Mouse (Mus musculus) layer of hippocampus, adult 9-10 months (tissue): Measurements from ENCODE around the gene Smco1.
"Not testable (repeated sequence)": the region's sequence is repeated elsewhere in the genome, so short reads cannot be mapped to it uniquely, and the experiment has no call there.

Experiments
- DNase-seq: peaks from one replicate; pipeline ENCODE4 v3.0.0; 2022; ENCODE audit warnings: low spot score

Gene Smco1

DNA sequence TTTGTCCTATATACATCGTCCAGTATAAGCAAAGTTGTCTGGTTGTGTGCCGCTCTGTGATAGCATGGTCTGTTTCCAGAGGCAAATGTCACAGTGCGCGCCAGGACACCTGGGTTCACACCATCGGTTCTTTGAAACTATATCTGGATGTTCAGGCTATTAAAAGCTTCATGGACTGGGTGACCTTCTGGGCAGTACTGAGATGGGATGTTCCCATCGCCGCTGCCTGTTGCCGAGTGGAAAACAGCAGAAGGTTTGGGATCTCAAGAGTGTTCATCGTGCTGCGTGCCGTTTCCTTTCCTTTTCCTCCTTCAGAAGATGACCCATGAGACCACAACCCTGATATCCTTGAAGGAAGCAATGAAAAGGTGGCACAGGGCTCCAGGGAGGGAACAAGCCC lies at the start of gene Smco1:
TSS of gene Smco1 (plus strand) at position 178 of the 400 bp plus-strand sequence.
- no peak for DNase-seq

DNA sequence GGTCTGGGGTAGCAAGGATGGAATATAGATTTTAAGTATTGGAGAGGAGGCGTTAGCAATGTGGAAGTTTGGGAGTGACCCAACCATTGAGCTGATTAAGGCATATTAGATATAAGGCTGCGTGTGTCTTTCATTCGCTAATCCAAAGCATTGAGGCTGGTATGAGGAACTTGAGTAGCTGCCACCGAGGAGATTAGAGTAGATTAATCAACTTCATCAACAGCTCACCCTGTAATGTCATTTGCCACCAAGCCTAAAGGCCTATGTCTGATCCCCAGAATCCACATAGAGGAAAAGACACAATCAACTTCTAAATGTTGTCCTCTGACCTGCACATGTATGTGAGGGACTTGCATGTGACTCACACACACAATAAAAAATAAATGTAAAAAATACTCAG lies 49.5 kb upstream of the Smco1 start:
- DNase-seq = no peak

DNA sequence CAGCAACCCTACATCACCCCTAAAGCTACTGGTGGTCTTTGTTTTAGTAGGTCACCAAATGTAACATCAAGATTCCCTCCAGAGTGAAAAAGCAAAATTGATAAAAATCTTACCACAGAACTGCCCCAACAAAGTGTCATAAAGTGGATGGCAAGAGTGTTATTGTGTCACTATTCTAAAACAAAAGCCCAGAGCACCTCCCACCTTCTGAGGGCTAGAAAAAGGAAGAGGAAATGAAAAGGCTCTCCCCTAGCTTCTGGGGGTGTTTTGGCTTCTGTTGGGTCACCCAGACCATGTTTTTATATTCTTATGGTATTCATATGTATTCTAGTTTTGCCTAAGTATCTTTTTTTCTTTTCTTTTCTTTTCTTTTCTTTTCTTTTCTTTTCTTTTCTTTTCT lies 48.9 kb upstream of the Smco1 start:
- no peak for DNase-seq

DNA sequence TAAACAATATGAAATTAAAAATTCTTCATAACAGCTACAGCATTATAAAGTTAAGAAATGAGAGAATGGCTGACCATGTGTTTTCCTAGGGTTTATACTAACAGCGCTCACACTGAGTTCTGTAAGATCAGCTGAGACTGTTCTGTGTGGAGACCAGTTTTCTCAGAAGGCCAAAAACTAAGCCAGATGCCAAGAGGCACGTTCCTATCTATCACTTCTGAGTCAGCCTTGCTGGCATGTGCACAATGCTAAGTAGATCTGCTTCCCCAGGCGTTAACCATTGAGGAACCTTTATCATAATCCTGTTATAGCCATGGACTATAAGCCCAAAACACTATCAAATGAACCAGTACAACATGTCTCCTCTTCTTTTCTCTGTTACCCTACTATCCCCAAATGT lies 39.2 kb upstream of the Smco1 start:
- not testable (repeated sequence) for DNase-seq

DNA sequence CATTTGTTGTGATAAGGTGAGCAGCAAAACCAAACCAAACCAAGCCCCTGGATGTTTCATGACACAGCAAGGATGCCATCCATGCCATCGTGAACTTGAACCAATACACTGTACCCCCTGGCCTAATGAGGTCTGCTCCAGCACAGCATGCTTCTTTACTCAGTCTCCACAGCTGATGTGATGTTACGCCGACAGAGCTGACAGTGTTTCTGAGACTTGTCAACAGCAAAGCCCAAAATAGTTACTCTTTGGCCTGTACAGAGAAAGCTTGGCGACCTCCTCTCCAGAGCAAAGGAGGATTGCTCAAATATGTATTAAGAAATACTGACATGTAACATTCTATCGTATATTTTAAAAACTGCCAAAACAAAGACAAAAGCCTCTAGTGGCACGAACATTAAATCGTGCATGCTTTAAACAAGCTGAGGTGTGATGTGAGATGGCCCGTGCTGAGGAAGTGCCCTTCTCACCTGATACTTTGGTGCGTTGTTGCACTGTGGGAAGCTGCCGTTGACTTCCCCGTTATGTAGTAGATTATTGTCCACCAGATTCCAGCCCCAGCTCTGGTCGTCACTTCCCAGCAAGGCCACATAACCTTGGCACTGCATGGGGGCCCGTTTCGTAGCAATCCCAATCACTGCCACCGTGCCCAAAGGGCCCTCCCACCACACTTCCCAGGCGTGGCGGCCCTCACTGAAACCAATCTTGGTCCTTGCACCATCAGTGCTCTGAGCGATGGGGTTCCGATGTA lies 33.2 kb upstream of the Smco1 start:
- DNase-seq = no peak

DNA sequence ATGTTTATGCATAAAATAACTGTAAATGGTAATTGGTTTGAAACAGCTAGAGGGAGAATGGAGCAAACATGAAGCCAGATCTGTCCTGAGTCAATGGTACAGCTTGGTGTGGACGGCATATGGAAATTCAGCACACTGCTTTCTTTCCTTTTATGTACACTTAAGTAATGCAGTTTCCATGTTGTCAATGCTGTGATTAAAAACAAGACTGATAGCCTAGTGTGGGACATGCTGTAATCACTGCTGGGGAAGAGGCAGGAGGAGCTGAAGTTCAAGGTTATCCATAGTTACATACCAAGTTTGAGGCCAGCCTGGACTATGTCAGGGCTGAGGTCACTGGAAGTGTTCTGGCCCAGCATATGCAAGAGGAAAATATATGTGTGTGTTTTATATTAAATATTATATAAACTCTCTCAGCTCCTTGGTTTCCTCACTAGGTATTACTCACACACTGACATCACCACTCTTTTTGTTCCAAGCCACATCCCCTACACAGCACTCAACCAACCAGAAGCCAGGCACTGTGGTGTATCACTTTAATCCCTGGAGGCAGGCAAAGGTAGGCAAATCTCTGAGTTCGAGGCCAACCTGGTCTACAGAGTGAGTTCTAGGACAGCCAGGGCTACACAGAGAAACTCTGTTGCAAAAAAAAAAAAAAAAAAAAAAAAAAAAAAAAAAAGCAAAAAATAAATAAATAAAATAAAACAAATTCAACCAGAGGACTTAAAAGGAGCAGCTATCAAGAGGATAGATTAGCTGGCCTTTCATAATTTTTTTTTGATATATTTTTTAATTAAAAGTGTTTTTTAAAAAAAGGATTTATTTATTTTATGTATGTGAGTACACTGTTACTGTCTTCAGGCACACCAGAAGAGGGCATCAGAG lies 31.6 kb upstream of the Smco1 start:
- no peak for DNase-seq

DNA sequence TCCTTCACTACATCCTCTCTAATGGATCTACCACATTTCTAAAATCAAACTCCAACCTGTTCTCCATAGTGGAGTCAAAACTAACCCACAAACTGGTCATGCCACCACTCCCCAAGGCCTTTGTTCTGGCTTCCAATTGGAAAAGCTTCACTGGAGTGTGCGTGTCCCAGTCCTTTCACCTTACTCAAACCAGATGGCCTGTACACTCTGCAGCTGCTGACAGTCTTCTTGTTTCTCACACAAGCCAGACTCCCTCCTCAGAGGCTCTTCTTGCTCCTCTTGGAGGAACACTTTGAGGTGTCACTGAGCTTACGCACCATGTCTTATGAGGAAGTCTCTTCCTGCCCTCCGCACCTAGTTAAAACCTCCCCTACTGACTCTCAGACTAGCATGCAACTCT lies 27.4 kb upstream of the Smco1 start:
- no peak for DNase-seq

DNA sequence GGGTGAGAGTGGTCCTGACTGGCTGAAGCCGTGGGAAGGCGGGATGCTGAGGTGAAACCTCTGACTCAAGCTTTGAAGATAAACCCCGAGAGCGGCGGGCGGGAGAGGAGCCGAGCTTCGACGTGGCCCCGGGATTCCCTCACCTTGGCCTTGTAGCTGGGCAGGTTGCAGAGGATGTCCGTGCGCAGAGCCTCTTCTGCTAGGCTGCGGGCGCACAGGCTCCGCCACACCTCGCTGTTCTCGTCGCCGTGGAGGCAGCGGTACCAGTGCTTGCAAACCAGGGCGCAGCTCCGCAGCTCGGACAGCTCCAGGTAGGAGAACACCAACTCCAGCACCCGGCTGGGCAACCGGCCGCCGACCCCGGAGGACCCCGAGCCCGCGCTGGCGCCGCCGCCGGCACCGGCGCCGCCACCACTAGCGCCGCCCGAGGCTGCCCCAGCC lies 24.9 kb upstream of the Smco1 start:
- no peak for DNase-seq

DNA sequence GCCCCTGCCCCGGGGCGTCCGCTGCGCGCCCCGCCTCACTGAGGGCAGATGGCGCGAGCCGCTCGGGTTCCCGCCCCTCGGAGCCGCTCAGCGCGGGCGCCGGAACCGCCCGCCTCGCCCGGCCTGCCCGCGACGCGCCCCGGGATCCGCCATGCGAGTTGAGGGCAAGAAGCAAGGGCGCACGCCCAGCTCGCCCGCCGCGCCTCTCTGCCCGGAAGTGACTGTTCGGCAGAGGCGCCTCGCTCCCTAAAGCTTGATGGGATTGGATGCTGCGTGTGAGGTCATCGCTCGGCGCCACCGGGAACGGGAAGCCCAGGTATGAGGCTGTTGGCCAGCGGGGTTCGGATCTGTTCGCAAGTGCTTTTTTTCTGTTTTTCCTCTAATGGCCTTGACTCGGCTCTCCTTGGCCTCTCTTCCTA lies 24.3 kb upstream of the Smco1 start, which contains the start of the genes Fbxo45 and Wdr53:
TSS of gene Fbxo45 (minus strand) at position 207 of the 419 bp plus-strand sequence.
TSS of gene Wdr53 (plus strand) at position 276 of the 419 bp plus-strand sequence.
- peak; percentile 91 for DNase-seq

DNA sequence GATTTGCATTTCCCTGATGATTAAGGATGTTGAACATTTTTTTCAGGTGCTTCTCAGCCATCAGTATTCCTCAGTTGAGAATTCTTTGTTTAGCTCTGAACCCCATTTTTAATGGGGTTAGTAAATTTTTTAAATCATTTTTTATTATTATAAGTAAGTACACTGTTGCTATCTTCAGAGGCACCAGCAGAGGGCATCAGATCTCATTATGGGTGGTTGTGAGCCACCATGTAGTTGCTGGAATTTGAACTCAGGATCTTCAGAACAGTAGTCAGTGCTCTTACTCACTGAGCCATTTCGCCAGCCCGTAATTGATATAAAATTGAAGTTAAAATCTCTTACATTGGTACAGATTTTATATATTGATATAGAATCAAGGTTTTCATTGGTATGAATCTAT lies 7.0 kb upstream of the Smco1 start:
- not testable (repeated sequence) for DNase-seq

DNA sequence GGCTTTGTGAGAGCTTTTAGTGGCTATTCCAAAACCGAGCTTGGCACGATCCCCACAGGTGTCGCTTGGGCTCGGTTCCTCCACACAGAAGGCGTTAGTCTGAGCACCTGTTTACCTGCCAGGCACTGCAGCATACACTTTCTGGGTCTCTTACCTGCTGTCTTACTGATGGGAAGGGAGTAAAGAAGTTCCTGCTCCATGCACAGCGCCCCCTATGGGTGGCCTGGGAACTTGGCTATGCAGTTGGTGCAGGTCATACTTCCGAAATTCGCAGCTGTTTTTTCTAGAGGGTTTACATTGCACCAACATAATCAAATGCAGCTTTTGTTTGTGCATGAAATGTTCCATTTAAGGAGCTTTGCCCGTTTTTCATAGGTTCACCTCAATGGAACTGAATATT lies 2.1 kb downstream of the Smco1 start:
- DNase-seq = no peak

DNA sequence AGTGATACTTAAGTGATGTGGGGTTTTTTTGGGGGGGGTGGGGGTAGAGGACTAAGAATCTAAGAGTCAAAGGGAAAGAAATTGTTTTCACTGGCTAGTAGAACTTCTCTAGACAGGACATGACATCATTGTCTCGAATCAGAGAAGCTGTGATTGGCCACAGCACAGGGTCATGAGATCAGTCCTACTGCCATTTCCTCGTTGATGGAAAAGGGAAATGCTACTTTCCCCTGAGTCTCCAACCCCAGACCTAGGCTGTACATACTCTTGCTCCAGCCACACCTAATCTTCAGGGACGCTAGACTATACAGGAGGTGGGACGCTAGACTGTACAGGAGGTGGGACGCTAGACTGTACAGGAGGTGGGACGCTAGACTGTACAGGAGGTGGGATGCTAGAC lies 3.8 kb downstream of the Smco1 start:
- DNase-seq = no peak

DNA sequence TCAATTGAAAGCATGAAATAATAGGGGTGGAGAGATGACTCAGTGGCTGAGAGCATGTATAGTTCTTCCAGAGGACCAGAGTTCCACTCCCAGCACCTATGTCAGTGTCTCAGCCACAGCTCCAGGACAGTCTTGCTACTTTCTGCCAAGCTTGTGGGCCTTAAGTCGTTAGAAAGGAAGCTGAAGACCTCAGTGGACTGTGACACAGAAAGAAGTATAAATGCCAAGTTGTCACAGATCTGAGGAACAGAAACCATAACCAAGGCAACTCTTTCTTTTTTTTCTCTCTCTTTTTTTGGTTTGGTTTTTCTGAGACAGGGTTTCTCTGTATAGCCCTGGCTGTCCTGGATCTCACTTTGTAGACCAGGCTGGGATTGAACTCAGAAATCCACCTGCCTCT lies 4.6 kb downstream of the Smco1 start:
- no peak for DNase-seq

DNA sequence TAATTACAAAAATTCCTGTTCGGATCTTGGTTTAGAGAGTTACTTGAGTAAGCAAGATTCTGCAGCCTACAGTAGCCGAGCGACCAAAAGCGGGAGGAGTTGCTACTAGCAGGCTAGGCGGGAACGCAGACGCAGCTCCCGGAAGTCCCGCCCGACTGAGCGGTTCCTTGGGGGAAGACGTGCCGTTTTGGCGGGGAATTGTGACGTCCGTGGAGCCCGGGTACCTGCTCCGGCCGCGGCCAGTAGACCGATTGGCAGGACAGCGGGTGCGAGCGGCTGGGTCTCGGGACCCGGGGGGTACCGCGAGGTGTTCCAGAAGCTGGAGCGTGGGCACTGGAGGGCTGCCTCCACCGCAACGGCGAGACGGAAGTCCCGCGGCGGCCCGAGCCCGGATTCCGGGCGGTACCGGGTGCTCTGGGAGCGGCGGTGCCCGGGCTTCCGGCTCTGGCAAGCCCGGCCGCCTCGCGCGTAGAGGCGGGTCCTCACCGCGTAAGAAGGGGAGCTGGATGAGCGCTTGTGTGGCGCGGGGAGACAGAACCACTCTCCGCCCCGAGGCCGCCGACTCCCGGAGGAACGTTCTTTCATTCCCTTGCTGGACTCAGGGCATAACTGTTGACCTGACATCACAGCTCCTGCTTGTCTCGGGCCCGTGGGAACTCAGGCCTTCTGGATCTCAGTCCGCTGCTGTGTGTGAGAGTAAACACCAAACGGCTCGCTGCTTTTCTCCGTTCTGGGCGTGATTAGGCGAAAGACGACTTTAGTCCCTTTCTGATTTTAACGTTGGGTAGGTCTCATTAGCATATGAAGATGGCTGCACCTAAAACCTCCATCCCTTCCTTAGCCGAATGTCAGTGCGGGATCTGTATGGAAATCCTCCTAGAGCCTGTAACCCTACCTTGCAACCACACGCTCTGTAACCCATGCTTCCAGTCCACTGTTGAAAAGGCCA lies 6.3 kb downstream of the Smco1 start, which contains the start of gene Rnf168:
TSS of gene Rnf168 (plus strand) at position 152 of the 949 bp plus-strand sequence.
- peak; percentile 75 for DNase-seq

DNA sequence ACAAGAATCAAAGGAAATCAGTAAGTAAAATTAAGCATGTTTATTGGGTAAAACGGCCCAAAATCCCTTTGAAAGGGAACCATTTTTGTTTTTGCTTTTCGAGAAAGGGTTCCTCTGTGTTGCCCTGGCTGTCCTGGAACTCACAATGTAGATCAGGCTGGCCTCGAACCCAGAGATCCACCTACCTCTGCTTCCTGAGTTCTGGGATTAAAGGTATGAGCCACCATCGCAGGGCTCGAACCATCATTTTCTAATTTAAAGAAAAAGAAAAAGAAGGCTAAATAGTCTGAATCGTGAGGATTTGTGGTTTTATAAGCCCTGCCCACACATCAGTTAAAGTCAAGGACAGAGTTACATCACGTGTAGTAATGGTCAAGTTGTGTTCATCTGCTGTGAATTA lies 7.1 kb downstream of the Smco1 start:
- DNase-seq = no peak

DNA sequence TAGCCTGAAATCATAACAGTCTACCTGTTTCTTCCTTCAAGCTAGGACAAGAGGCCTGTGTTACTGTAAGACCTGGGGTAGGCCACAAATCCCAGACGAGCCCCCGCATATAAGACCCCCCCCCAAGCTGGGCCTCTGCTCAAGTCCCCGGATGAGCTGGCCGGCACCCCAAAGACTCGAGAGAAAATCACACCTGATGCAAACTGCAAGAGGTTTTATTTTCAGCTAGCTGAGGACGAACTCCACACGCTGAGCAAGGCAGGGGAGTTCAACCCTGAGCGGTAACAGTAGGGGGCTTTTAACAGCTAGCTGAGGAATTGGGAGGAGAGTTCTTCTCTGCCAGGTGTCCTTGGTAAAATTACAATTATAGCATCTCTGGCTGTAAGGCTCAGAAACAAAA lies 8.9 kb downstream of the Smco1 start:
- no peak for DNase-seq

DNA sequence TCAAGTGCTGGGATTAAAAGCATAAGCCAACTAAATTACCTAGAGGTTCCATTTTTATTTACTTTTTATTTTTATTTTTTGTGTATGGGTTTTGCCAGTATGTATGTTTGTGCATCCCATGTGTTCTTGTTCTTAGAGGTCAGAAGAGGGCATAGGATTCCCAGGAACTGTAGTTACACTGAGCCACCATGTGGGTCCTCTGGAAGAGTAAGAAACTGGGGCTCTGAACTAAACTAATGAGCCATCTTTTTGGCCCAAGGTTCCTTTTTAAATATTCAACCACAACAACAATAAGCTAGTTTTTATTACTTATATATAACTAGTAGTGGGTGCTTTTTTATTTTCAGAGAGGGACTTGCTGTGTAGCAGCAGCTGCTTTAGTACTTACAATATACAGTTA lies 11.3 kb downstream of the Smco1 start:
- no peak for DNase-seq

DNA sequence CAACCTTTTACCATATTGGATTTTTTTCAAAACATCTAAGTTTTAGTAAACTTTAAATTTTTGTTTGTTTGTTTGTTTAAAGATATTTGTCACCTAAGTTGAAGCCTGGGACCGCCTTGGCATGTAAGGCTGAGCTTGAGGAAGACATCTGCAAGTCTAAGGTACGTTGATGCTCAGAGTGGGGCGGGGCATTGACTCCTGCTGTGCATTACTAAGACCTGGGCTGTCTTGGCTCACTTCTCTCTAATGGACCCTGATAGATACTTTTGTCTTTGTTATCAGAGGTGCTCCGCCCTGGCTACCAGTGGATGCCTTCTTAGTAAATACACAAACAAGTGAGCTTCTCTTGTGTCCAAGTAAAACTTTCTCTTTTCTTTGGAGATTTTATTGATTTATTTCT lies 20.6 kb downstream of the Smco1 start:
- DNase-seq = no peak

DNA sequence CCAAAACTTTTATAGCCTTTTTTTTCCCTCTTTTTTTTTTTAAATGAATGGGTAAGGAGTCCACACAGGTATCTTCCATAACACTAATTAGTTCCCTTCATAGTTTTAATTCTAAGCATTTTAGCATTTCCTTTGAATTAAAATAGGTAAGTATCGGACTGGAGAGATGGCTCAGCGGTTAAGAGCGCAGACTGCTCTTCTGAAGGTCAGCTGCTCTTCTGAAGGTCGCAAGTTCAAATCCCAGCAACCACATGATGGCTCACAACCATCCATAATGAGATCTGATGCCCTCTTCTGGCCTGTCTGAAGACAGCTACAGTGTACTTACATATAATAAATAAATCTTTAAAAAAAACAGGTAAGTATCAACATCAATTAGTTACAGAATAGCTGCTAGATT lies 28.3 kb downstream of the Smco1 start:
- DNase-seq = not testable (repeated sequence)

DNA sequence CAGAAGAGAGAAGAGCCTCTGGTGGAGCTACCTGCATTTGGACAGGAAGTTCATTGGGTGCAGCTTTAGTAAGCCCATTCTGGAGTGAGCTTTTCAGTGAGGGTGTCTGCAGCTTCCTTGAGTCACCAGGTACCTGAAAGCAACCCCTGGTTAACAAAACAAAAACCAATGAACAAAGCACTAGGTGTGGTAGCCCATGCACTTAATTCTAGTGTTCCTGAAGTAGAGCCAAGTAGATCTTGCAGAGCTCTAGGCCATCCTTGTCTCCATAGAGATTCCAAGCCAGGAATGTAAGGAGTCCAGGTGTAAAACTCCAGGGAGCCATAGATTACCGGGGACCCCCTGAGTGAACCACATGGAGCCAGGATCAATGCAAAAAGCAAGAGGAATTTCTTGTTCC lies 31.8 kb downstream of the Smco1 start:
- no peak for DNase-seq

DNA sequence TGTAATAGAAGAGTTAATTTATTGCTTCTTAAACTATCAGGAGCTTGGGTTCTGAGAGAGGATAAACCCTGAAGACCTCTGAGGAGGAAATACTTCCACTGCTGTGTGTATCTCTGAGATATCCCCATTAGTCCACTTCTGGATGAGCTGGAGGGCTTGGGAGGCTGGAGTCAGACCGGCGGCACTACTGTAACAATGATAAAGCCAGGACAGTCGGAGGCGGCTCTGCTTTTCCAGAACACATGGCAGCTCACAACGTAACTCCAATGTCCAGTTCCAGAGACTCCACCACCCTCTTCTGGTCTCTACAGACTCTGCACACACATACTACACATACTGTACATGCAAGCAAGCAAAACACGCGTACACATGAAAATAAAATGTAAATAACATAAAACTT lies 32.6 kb downstream of the Smco1 start:
- DNase-seq = no peak

DNA sequence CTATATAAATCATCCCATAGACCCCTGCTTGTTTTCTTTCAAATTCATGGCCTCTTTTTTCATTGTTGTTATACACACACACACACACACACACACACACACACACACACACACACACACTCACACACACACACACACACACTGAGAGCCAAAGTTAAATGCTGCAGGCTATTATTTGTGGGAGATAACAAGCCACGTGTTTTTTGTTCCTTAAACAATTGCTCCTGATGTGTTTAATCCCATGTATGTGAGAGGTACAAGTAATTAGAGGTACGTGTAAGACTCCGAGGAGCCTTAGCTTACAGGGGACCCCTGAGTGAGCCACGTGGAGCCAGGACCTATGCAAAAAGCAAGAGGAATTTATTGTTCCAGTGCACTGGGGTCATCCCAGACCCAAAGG lies 40.7 kb downstream of the Smco1 start:
- no peak for DNase-seq
